In genomic region chr6:52212556-52213118, GRCm38 (mm10) we compare ENCODE assay signal across 8 mouse cellular contexts. TPM values are rescaled to one million over a fixed set of nuclear protein-coding genes. Genes with fewer than 3 reads are reported as not detected.
DNase-seq lines count a peak whose midpoint lies in the region; ATAC-seq and TF ChIP-seq lines count a peak whose summit lies in the region.

No protein-coding gene starts in this region.

- TF ChIP-seq EP300 in CH12.LX (IDR thresholded peaks at IDR 0.05; ENCODE audit: low read length): no peak

- in situ Hi-C loops in CH12.LX (cut with MboI; ENCODE audit: low pct_ligation_motif_present, low pct_unique_long_range_greater_than_20kb, low sequenced_read_pairs): loop anchor here (10.0 to 25.0 kb wide), 2 partner anchors 200 to 348 kb away; partner anchors contain the start of gene Skap2

- H3K27me3 ChIP-seq in embryonic facial prominence, embryonic 13.5 days: peaks cover 100% of the 10 kb centered on the region
- peaks cover 100% of the 10 kb centered on the region for H3K27me3 ChIP-seq in embryonic facial prominence, embryonic 10.5 days (replicated peaks; ENCODE audit: low read depth, poor library complexity, severe bottlenecking)
- H3K27me3 ChIP-seq in CH12.LX (replicated peaks): peaks cover 2% of the 10 kb centered on the region
- peaks cover 98% of the 10 kb centered on the region for H3K27me3 ChIP-seq in hindbrain, embryonic 14.5 days (ENCODE audit: control insufficient read depth, insufficient read depth, low read length)
- H3K27me3 ChIP-seq in limb, embryonic 15.5 days: peaks cover 44% of the 10 kb centered on the region
- peaks cover 99% of the 10 kb centered on the region for H3K27me3 ChIP-seq in midbrain, embryonic 14.5 days (ENCODE audit: control insufficient read depth, insufficient read depth, low read length)

- ATAC-seq in embryonic facial prominence, embryonic 13.5 days (ENCODE audit: insufficient number of reproducible peaks, insufficient read depth, low FRiP score, low TSS enrichment, low read depth): no peak
- ATAC-seq in hindbrain, embryonic 14.5 days (ENCODE audit: low FRiP score): no peak
- ATAC-seq in limb, embryonic 15.5 days (ENCODE audit: insufficient number of reproducible peaks, low FRiP score, low TSS enrichment, low read depth): no peak
- ATAC-seq in midbrain, embryonic 14.5 days (ENCODE audit: low FRiP score, low TSS enrichment): no peak

- H3K4me1 ChIP-seq in embryonic facial prominence, embryonic 13.5 days: peaks cover 27% of the 10 kb centered on the region
- H3K4me1 ChIP-seq in embryonic facial prominence, embryonic 10.5 days: peaks cover 20% of the 10 kb centered on the region
- peaks cover 4 to 17% of the 10 kb centered on the region in 2 experiments; a peak in 2 of 4 replicates for H3K4me1 ChIP-seq in CH12.LX (ENCODE audit: control insufficient read depth in 1 of 2, insufficient read depth in 2 of 2)
- H3K4me1 ChIP-seq in hindbrain, embryonic 14.5 days (replicated peaks; ENCODE audit: control insufficient read depth, insufficient read depth, low read length): no peaks in the 10 kb centered on the region
- H3K4me1 ChIP-seq in limb, embryonic 15.5 days: peaks cover 62% of the 10 kb centered on the region
- 0 out of 2 replicates have a peak, but pooled peaks cover 3% of the 10 kb centered on the region for H3K4me1 ChIP-seq in midbrain, embryonic 14.5 days (ENCODE audit: control insufficient read depth, insufficient read depth, low read length)

- no peak for TF ChIP-seq CTCF in CH12.LX (conservative IDR thresholded peaks at IDR 0.05 in 1 of 2, IDR thresholded peaks at IDR 0.05 in 1 of 2; ENCODE audit: low read depth in 2 of 2, low read length in 2 of 2)

- no peak overlapping the region for H3K27ac ChIP-seq in embryonic facial prominence, embryonic 13.5 days
- H3K27ac ChIP-seq in embryonic facial prominence, embryonic 10.5 days (replicated peaks): no peak overlapping the region
- peak overlapping the region; percentile 75 for H3K27ac ChIP-seq in CH12.LX (ENCODE audit: insufficient read depth, low read depth)
- H3K27ac ChIP-seq in hindbrain, embryonic 14.5 days: no peak overlapping the region; the same call in 1 of the 2 replicates
- H3K27ac ChIP-seq in limb, embryonic 15.5 days: peak overlapping the region; percentile 90
- no peak overlapping the region for H3K27ac ChIP-seq in midbrain, embryonic 14.5 days (replicated peaks; ENCODE audit: low read depth, low read length)

- no peak for TF ChIP-seq RAD21 in CH12.LX (IDR thresholded peaks at IDR 0.05; ENCODE audit: low read depth, low read length)

- H3K9me3 ChIP-seq in embryonic facial prominence, embryonic 13.5 days: no peaks in the 10 kb centered on the region
- H3K9me3 ChIP-seq in embryonic facial prominence, embryonic 10.5 days: no peaks in the 10 kb centered on the region
- H3K9me3 ChIP-seq in CH12.LX (replicated peaks; ENCODE audit: low read length): peaks cover 28% of the 10 kb centered on the region
- H3K9me3 ChIP-seq in hindbrain, embryonic 14.5 days (ENCODE audit: control insufficient read depth, low read length): no peaks in the 10 kb centered on the region
- H3K9me3 ChIP-seq in limb, embryonic 15.5 days: no peaks in the 10 kb centered on the region
- H3K9me3 ChIP-seq in midbrain, embryonic 14.5 days (ENCODE audit: control insufficient read depth, low read length): no peaks in the 10 kb centered on the region

- DNase-seq in embryonic facial prominence, embryonic 10.5 days (ENCODE audit: low spot score): no peak
- DNase-seq in CH12.LX (ENCODE audit: extremely low read depth): no peak
- no peak for DNase-seq in hindbrain, embryonic 14.5 days (ENCODE audit: low spot score)
- no peak for DNase-seq in midbrain, embryonic 14.5 days
- DNase-seq in spleen, adult 18-20 months: no peak
- no peak for DNase-seq in ovary, adult 18-20 months (ENCODE audit: low spot score)

- 0 out of 2 replicates have a peak overlapping the region, but pooled peaks have one; percentile 20 for H3K4me3 ChIP-seq in embryonic facial prominence, embryonic 13.5 days
- H3K4me3 ChIP-seq in embryonic facial prominence, embryonic 10.5 days: no peak overlapping the region
- H3K4me3 ChIP-seq in CH12.LX (replicated peaks in 1 of 3; ENCODE audit: low read depth in 2 of 3, low read length in 2 of 3, poor library complexity in 1 of 3): peak overlapping the region in 2 of 3 experiments; percentile 53 to 57
- H3K4me3 ChIP-seq in hindbrain, embryonic 14.5 days (replicated peaks; ENCODE audit: low read length): peak overlapping the region; percentile 13; the same call in 1 of the 2 replicates
- peak overlapping the region; percentile 55 for H3K4me3 ChIP-seq in limb, embryonic 15.5 days
- H3K4me3 ChIP-seq in midbrain, embryonic 14.5 days (replicated peaks; ENCODE audit: low read depth, low read length): no peak overlapping the region

- no peaks in the 10 kb centered on the region for H3K36me3 ChIP-seq in embryonic facial prominence, embryonic 13.5 days
- H3K36me3 ChIP-seq in embryonic facial prominence, embryonic 10.5 days (replicated peaks): no peaks in the 10 kb centered on the region
- peaks cover 0 to 6% of the 10 kb centered on the region in 2 experiments for H3K36me3 ChIP-seq in CH12.LX (replicated peaks in 1 of 2; ENCODE audit: control insufficient read depth in 1 of 2, insufficient read depth in 1 of 2, low read length in 1 of 2)
- H3K36me3 ChIP-seq in hindbrain, embryonic 14.5 days (replicated peaks; ENCODE audit: control insufficient read depth, insufficient read depth): no peaks in the 10 kb centered on the region
- no peaks in the 10 kb centered on the region for H3K36me3 ChIP-seq in limb, embryonic 15.5 days
- no peaks in the 10 kb centered on the region for H3K36me3 ChIP-seq in midbrain, embryonic 14.5 days (ENCODE audit: control insufficient read depth, insufficient read depth, low read length)

- dilution Hi-C loops in CH12.LX (cut with MboI; ENCODE audit: extremely low pct_ligation_motif_present, extremely low pct_unique_long_range_greater_than_20kb, low sequenced_read_pairs): no loop called here

- H3K9ac ChIP-seq in embryonic facial prominence, embryonic 13.5 days: no peak overlapping the region
- peak overlapping the region; percentile 41 for H3K9ac ChIP-seq in CH12.LX (ENCODE audit: insufficient read depth, low read depth)
- H3K9ac ChIP-seq in hindbrain, embryonic 14.5 days: no peak overlapping the region
- H3K9ac ChIP-seq in limb, embryonic 15.5 days: peak overlapping the region; percentile 69
- H3K9ac ChIP-seq in midbrain, embryonic 14.5 days (replicated peaks; ENCODE audit: low read length): no peak overlapping the region

- H3K4me2 ChIP-seq in embryonic facial prominence, embryonic 13.5 days: peak overlapping the region; percentile 34
- peak overlapping the region; percentile 59; the same call in 1 of the 2 replicates for H3K4me2 ChIP-seq in CH12.LX (ENCODE audit: insufficient read depth, low read depth, poor library complexity, severe bottlenecking)
- H3K4me2 ChIP-seq in hindbrain, embryonic 14.5 days (replicated peaks): peak overlapping the region; percentile 15
- H3K4me2 ChIP-seq in limb, embryonic 15.5 days: peak overlapping the region; percentile 69
- H3K4me2 ChIP-seq in midbrain, embryonic 14.5 days (ENCODE audit: low read length): no peak overlapping the region

- 1% methylated on average over 22 of the region's 22 CpGs for WGBS in embryonic facial prominence, embryonic 13.5 days
- WGBS in embryonic facial prominence, embryonic 10.5 days: 2% methylated on average over 22 of the region's 22 CpGs
- 3% methylated on average over 22 of the region's 22 CpGs for WGBS in hindbrain, embryonic 14.5 days
- 2% methylated on average over 22 of the region's 22 CpGs for WGBS in limb, embryonic 15.5 days
- WGBS in midbrain, embryonic 14.5 days: 3% methylated on average over 22 of the region's 22 CpGs

- TF ChIP-seq POLR2A in CH12.LX (IDR thresholded peaks at IDR 0.05; ENCODE audit: low read depth, low read length): no peak

- no peaks in the 10 kb centered on the region for H3K79me2 ChIP-seq in CH12.LX (replicated peaks; ENCODE audit: control insufficient read depth, extremely low read depth, insufficient read depth, poor library complexity, severe bottlenecking)

RNA-seq across cellular contexts. Expression of gene Hoxa3, which starts 0.5 kb away (rescaled TPM):
- 0.52 TPM in 1 of 2 replicates, not detected in the other for polyA plus RNA-seq in embryonic facial prominence, embryonic 13.5 days (2015; fragmentation: Nextera tagmentation; extraction: Ambion mirVana)
- polyA plus RNA-seq in embryonic facial prominence, embryonic 10.5 days (2016; fragmentation: Nextera tagmentation; extraction: Ambion mirVana): 0.66 and 2.2 TPM in 2 replicates
- 0.25 and 0.38 TPM in 2 replicates for total RNA-seq in CH12.LX (2012; rRNA removed)
- 0.08 TPM in 1 of 2 replicates, not detected in the other for total RNA-seq in CH12.LX (2014; rRNA removed)
- 0.34 and 0.37 TPM in 2 replicates for polyA plus RNA-seq in CH12.LX (2012; ENCODE audit: insufficient read length, low read depth)
- polyA plus RNA-seq in hindbrain, embryonic 14.5 days (2014; fragmentation: Nextera tagmentation; extraction: Ambion mirVana): 21.7 and 24.9 TPM in 2 replicates
- polyA plus RNA-seq in limb, embryonic 15.5 days (2015; fragmentation: Nextera tagmentation; extraction: Ambion mirVana): 2.2 and 2.5 TPM in 2 replicates
- polyA plus RNA-seq in midbrain, embryonic 14.5 days (2014; fragmentation: Nextera tagmentation; extraction: Ambion mirVana): not detected in 2 replicates

RNA-seq across cellular contexts. Expression of gene Gm28308, which starts 0.5 kb away (rescaled TPM):
- polyA plus RNA-seq in embryonic facial prominence, embryonic 13.5 days (2015; fragmentation: Nextera tagmentation; extraction: Ambion mirVana): not detected in 2 replicates
- polyA plus RNA-seq in embryonic facial prominence, embryonic 10.5 days (2016; fragmentation: Nextera tagmentation; extraction: Ambion mirVana): not detected in 2 replicates
- not detected in 2 replicates for total RNA-seq in CH12.LX (2012; rRNA removed)
- not detected in 2 replicates for total RNA-seq in CH12.LX (2014; rRNA removed)
- not detected in 2 replicates for polyA plus RNA-seq in CH12.LX (2012; ENCODE audit: insufficient read length, low read depth)
- polyA plus RNA-seq in hindbrain, embryonic 14.5 days (2014; fragmentation: Nextera tagmentation; extraction: Ambion mirVana): not detected in 2 replicates
- polyA plus RNA-seq in limb, embryonic 15.5 days (2015; fragmentation: Nextera tagmentation; extraction: Ambion mirVana): 0.70 TPM in 1 of 2 replicates, not detected in the other
- not detected in 2 replicates for polyA plus RNA-seq in midbrain, embryonic 14.5 days (2014; fragmentation: Nextera tagmentation; extraction: Ambion mirVana)

RNA-seq across cellular contexts. Expression of gene Hoxa6, which starts 4.1 kb away (rescaled TPM):
- 0.81 TPM in 1 of 2 replicates, not detected in the other for polyA plus RNA-seq in embryonic facial prominence, embryonic 13.5 days (2015; fragmentation: Nextera tagmentation; extraction: Ambion mirVana)
- not detected in 2 replicates for polyA plus RNA-seq in embryonic facial prominence, embryonic 10.5 days (2016; fragmentation: Nextera tagmentation; extraction: Ambion mirVana)
- total RNA-seq in CH12.LX (2012; rRNA removed): 1.2 and 2.2 TPM in 2 replicates
- total RNA-seq in CH12.LX (2014; rRNA removed): 0.58 and 1.1 TPM in 2 replicates
- 1.6 and 2.1 TPM in 2 replicates for polyA plus RNA-seq in CH12.LX (2012; ENCODE audit: insufficient read length, low read depth)
- 25.4 and 29.8 TPM in 2 replicates for polyA plus RNA-seq in hindbrain, embryonic 14.5 days (2014; fragmentation: Nextera tagmentation; extraction: Ambion mirVana)
- polyA plus RNA-seq in limb, embryonic 15.5 days (2015; fragmentation: Nextera tagmentation; extraction: Ambion mirVana): 0.41 and 1.1 TPM in 2 replicates
- polyA plus RNA-seq in midbrain, embryonic 14.5 days (2014; fragmentation: Nextera tagmentation; extraction: Ambion mirVana): not detected in 2 replicates

RNA-seq across cellular contexts. Expression of gene Hoxa5, which starts 8.2 kb away (rescaled TPM):
- polyA plus RNA-seq in embryonic facial prominence, embryonic 13.5 days (2015; fragmentation: Nextera tagmentation; extraction: Ambion mirVana): 0.18 and 4.8 TPM in 2 replicates
- polyA plus RNA-seq in embryonic facial prominence, embryonic 10.5 days (2016; fragmentation: Nextera tagmentation; extraction: Ambion mirVana): 0.23 TPM in 1 of 2 replicates, not detected in the other
- total RNA-seq in CH12.LX (2012; rRNA removed): 1.5 TPM in 2 replicates
- total RNA-seq in CH12.LX (2014; rRNA removed): 0.83 and 1.2 TPM in 2 replicates
- polyA plus RNA-seq in CH12.LX (2012; ENCODE audit: insufficient read length, low read depth): 3.1 and 4.1 TPM in 2 replicates
- 175 and 180 TPM in 2 replicates for polyA plus RNA-seq in hindbrain, embryonic 14.5 days (2014; fragmentation: Nextera tagmentation; extraction: Ambion mirVana)
- polyA plus RNA-seq in limb, embryonic 15.5 days (2015; fragmentation: Nextera tagmentation; extraction: Ambion mirVana): 1.7 and 2.1 TPM in 2 replicates
- not detected in 2 replicates for polyA plus RNA-seq in midbrain, embryonic 14.5 days (2014; fragmentation: Nextera tagmentation; extraction: Ambion mirVana)

RNA-seq across cellular contexts. Expression of gene Hoxa7, which starts 9.0 kb away (rescaled TPM):
- polyA plus RNA-seq in embryonic facial prominence, embryonic 13.5 days (2015; fragmentation: Nextera tagmentation; extraction: Ambion mirVana): not detected in 2 replicates
- polyA plus RNA-seq in embryonic facial prominence, embryonic 10.5 days (2016; fragmentation: Nextera tagmentation; extraction: Ambion mirVana): 0.15 TPM in 1 of 2 replicates, not detected in the other
- total RNA-seq in CH12.LX (2012; rRNA removed): 0.71 and 1.1 TPM in 2 replicates
- total RNA-seq in CH12.LX (2014; rRNA removed): 0.85 and 1.0 TPM in 2 replicates
- 1.4 TPM in 2 replicates for polyA plus RNA-seq in CH12.LX (2012; ENCODE audit: insufficient read length, low read depth)
- polyA plus RNA-seq in hindbrain, embryonic 14.5 days (2014; fragmentation: Nextera tagmentation; extraction: Ambion mirVana): 18.7 and 25.2 TPM in 2 replicates
- polyA plus RNA-seq in limb, embryonic 15.5 days (2015; fragmentation: Nextera tagmentation; extraction: Ambion mirVana): 12.0 and 12.9 TPM in 2 replicates
- not detected in 2 replicates for polyA plus RNA-seq in midbrain, embryonic 14.5 days (2014; fragmentation: Nextera tagmentation; extraction: Ambion mirVana)

Comparison
In these comparisons a context has a peak if more than half of its experiments do, and no peak if none do; other contexts are left out.
1. H3K4me3 ChIP-seq: peak in embryonic facial prominence, embryonic 13.5 days (single experiment), CH12.LX (2 of 3), hindbrain, embryonic 14.5 days (single experiment) and limb, embryonic 15.5 days (single experiment); none in embryonic facial prominence, embryonic 10.5 days (single experiment) and midbrain, embryonic 14.5 days (single experiment).
2. H3K27ac ChIP-seq: peak in CH12.LX (single experiment) and limb, embryonic 15.5 days (single experiment); none in embryonic facial prominence, embryonic 13.5 days (single experiment), embryonic facial prominence, embryonic 10.5 days (single experiment), hindbrain, embryonic 14.5 days (single experiment) and midbrain, embryonic 14.5 days (single experiment).
3. H3K9ac ChIP-seq: peak in CH12.LX (single experiment) and limb, embryonic 15.5 days (single experiment); none in embryonic facial prominence, embryonic 13.5 days (single experiment), hindbrain, embryonic 14.5 days (single experiment) and midbrain, embryonic 14.5 days (single experiment).